Mouse (Mus musculus): ENCODE measurements around the gene Gm21170.
"Not testable (repeated sequence)": the region's sequence is repeated elsewhere in the genome, so short reads cannot be mapped to it uniquely, and the experiment has no call there.

The Gm21170 gene

GRCm38 (mm10) chrY:47690998-47691397, at the start of gene Gm21170:
Gene Gm21170, minus strand, starts transcription at chrY:47691098.
- DNase-seq, result not testable (repeated sequence)

Measured in thymus, postnatal 36 days (tissue).